Mouse (Mus musculus) ES-Bruce4 (cell line): Measurements from ENCODE around the gene Zfp423. TPM values are rescaled to one million over a fixed set of nuclear protein-coding genes. Genes with fewer than 3 reads are reported as not detected.

Experiments used
- H3K27ac ChIP-seq: 2 replicates; pipeline ENCODE4 v1.5.1; 2012; ENCODE audit warnings: low read length, inconsistent platforms; ENCODE audit not compliant: insufficient read depth
- H3K27me3 ChIP-seq: 2 replicates; pipeline ENCODE4 v1.6.1; 2012; ENCODE audit warnings: mild to moderate bottlenecking, low read length, inconsistent platforms; ENCODE audit not compliant: control insufficient read depth, poor library complexity, insufficient read depth, severe bottlenecking
- H3K36me3 ChIP-seq: 2 replicates; pipeline ENCODE4 v1.6.1; 2012; ENCODE audit warnings: inconsistent platforms, mild to moderate bottlenecking, low read length, moderate library complexity; ENCODE audit not compliant: control insufficient read depth, poor library complexity, insufficient read depth, severe bottlenecking
- H3K4me1 ChIP-seq: one replicate; pipeline ENCODE4 v1.8.1; 2011; ENCODE audit warnings: low read length; ENCODE audit not compliant: control insufficient read depth, insufficient read depth
- H3K4me3 ChIP-seq: 2 replicates; pipeline ENCODE4 v1.5.1; 2011; ENCODE audit warnings: low read depth, mild to moderate bottlenecking, low read length
- H3K9ac ChIP-seq: 2 replicates; pipeline ENCODE4 v1.6.1; 2012; ENCODE audit warnings: low read depth, mild to moderate bottlenecking, inconsistent platforms; ENCODE audit not compliant: poor library complexity, severe bottlenecking
- H3K9me3 ChIP-seq: replicated peaks from 2 replicates; pipeline ENCODE4 v1.6.1; 2012; ENCODE audit warnings: mild to moderate bottlenecking, low read length, inconsistent platforms; ENCODE audit not compliant: control insufficient read depth, poor library complexity, insufficient read depth, severe bottlenecking
- CTCF ChIP-seq: IDR thresholded peaks from one replicate; pipeline ENCODE4 v1.8.1; 2011; ENCODE audit warnings: low read depth, low read length
- EP300 ChIP-seq: IDR thresholded peaks from 2 replicates; pipeline ENCODE4 v1.6.1; 2011; ENCODE audit warnings: low read depth, low read length; ENCODE audit not compliant: insufficient read depth
- POLR2A ChIP-seq: IDR thresholded peaks from one replicate; pipeline ENCODE4 v1.8.1; 2011; ENCODE audit warnings: low read length; ENCODE audit not compliant: insufficient read depth
- polyA plus RNA-seq: library from polyadenylated mRNA; stranded (reverse); fragments of >200 nt; gene quantifications from 2 replicates; pipeline ENCODE4 v1.2.4, GENCODE M21; 2011; ENCODE audit warnings: low read depth; ENCODE audit not compliant: missing spikeins, insufficient read depth, insufficient read length

Zfp423 gene
- polyA plus RNA-seq, 1 experiment, result 14.4 TPM

- Histone ChIP-seq H3K9ac (no peak overlapping the region), H3K4me3 (no peak overlapping the region), H3K36me3 (no peaks in the 10 kb centered on the region), H3K9me3 (no peaks in the 10 kb centered on the region), H3K4me1 (no peaks in the 10 kb centered on the region), H3K27ac (no peak overlapping the region), H3K27me3 (no peaks in the 10 kb centered on the region)
- no peak for TF ChIP-seq EP300
- TF ChIP-seq CTCF, result no peak
- TF ChIP-seq POLR2A, result no peak
These were observed 133.3 kb downstream of the Zfp423 start for GRCm38 (mm10) chr8:87826013-87826660.

GRCm38 (mm10) chr8:87823172-87823571 is 136.2 kb downstream of the Zfp423 start:
- H3K4me1 ChIP-seq, result no peaks in the 10 kb centered on the region
- H3K27ac ChIP-seq, result no peak overlapping the region
- H3K27me3 ChIP-seq, result no peaks in the 10 kb centered on the region
- H3K36me3 ChIP-seq, result no peaks in the 10 kb centered on the region
- no peak overlapping the region for H3K9ac ChIP-seq
- no peak overlapping the region for H3K4me3 ChIP-seq
- no peak for TF ChIP-seq POLR2A
- no peak for TF ChIP-seq CTCF
- TF ChIP-seq EP300, result no peak
- H3K9me3 ChIP-seq, result no peaks in the 10 kb centered on the region

- H3K4me3 ChIP-seq, result no peak overlapping the region
- no peaks in the 10 kb centered on the region for H3K4me1 ChIP-seq
- no peaks in the 10 kb centered on the region for H3K27me3 ChIP-seq
- no peaks in the 10 kb centered on the region for H3K9me3 ChIP-seq
- no peaks in the 10 kb centered on the region for H3K36me3 ChIP-seq
- no peak overlapping the region for H3K9ac ChIP-seq
- no peak overlapping the region for H3K27ac ChIP-seq
- TF ChIP-seq EP300, result no peak
- no peak for TF ChIP-seq POLR2A
- no peak for TF ChIP-seq CTCF
These were observed 136.7 kb downstream of the Zfp423 start for GRCm38 (mm10) chr8:87822690-87823089.

- no peak for TF ChIP-seq EP300
- Histone ChIP-seq H3K36me3 (no peaks in the 10 kb centered on the region), H3K9ac (no peak overlapping the region), H3K9me3 (no peaks in the 10 kb centered on the region), H3K27me3 (no peaks in the 10 kb centered on the region), H3K4me1 (no peaks in the 10 kb centered on the region), H3K27ac (no peak overlapping the region), H3K4me3 (no peak overlapping the region)
These were observed 137.2 kb downstream of the Zfp423 start for GRCm38 (mm10) chr8:87822175-87822574.

- TF ChIP-seq CTCF, result no peak
- no peak for TF ChIP-seq EP300
- TF ChIP-seq POLR2A, result no peak
- H3K4me3 ChIP-seq, result no peak overlapping the region
- H3K9me3 ChIP-seq, result no peaks in the 10 kb centered on the region
- H3K36me3 ChIP-seq, result no peaks in the 10 kb centered on the region
- no peaks in the 10 kb centered on the region for H3K27me3 ChIP-seq
- no peak overlapping the region for H3K27ac ChIP-seq
- H3K9ac ChIP-seq, result no peak overlapping the region
- no peaks in the 10 kb centered on the region for H3K4me1 ChIP-seq
These were observed 137.7 kb downstream of the Zfp423 start for GRCm38 (mm10) chr8:87821655-87822054.

GRCm38 (mm10) chr8:87819263-87819662 is 140.1 kb downstream of the Zfp423 start:
- H3K4me1 ChIP-seq, result no peaks in the 10 kb centered on the region
- no peak for TF ChIP-seq EP300
- no peak for TF ChIP-seq POLR2A
- TF ChIP-seq CTCF, result no peak
- no peaks in the 10 kb centered on the region for H3K36me3 ChIP-seq
- no peak overlapping the region for H3K9ac ChIP-seq
- no peak overlapping the region for H3K4me3 ChIP-seq
- no peak overlapping the region for H3K27ac ChIP-seq
- H3K9me3 ChIP-seq, result no peaks in the 10 kb centered on the region
- H3K27me3 ChIP-seq, result no peaks in the 10 kb centered on the region
